Mouse (Mus musculus) liver, embryonic 14.5 days (tissue): Measurements from ENCODE around the gene Pigm.

Source experiments
- CTCF ChIP-seq: IDR thresholded peaks from 2 replicates; pipeline ENCODE4 v1.5.1; 2016; ENCODE audit warnings: antibody characterized with exemption, low read depth, control low read depth
- EP300 ChIP-seq: IDR thresholded peaks from 2 replicates; pipeline ENCODE4 v1.6.1; 2016; ENCODE audit warnings: antibody characterized with exemption, low read depth

DNA sequence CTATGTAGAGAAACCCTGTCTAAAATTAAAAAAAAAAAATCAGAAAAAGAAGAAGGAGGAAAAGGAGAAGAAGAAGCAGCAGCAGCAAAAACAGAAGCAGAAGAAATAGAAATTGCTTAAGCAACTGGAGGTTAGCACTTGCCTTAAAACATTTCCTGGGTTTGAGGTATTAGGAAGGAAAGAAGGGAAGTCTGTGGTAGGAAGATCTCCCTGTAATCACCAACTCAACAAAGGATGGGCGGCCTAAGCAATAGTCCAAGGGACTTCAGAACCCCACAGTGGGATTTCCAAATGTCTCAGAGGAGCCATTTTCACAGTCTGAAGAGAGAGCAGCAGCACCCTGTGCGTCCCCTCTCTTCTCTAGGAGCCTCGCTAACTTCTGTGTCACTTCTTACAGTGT, 23.9 kb upstream of the Pigm start:
- no peak for TF ChIP-seq CTCF
- no peak for TF ChIP-seq EP300
